Mouse (Mus musculus): ENCODE results near the gene Fabp7. TPM values are rescaled to one million over a fixed set of nuclear protein-coding genes. Genes with fewer than 3 reads are reported as not detected.

The Fabp7 gene
- 1.5 and 1.8 TPM in 2 replicates for polyA plus RNA-seq (2015; fragmentation: Nextera tagmentation; extraction: Ambion mirVana)

- peaks cover 18% of the 10 kb centered on the region; the same call in 1 of the 2 replicates for H3K27me3 ChIP-seq
- WGBS (ENCODE audit: insufficient replicate concordance): 34% methylated on average over 7 of the region's 7 CpGs
- no peak within 1 kb of the TSS for H3K27ac ChIP-seq (replicated peaks)
- no peak within 1 kb of the TSS for H3K4me3 ChIP-seq (replicated peaks)
- H3K36me3 ChIP-seq (replicated peaks): no peaks in the 10 kb centered on the region
- H3K4me1 ChIP-seq (replicated peaks): no peaks in the 10 kb centered on the region
- no peak for ATAC-seq (ENCODE audit: insufficient read depth)
- no peak within 1 kb of the TSS for H3K9ac ChIP-seq
- H3K9me3 ChIP-seq (replicated peaks): no peaks in the 10 kb centered on the region
- no peak within 1 kb of the TSS for H3K4me2 ChIP-seq
Measured at GRCm38 (mm10) chr10:57784876-57785150, at the start of gene Fabp7. Fabp7 (plus strand) TSS chr10:57784881.

GRCm38 (mm10) chr10:57740733-57741132 is 43.9 kb upstream of the Fabp7 start:
- no peak for ATAC-seq (ENCODE audit: insufficient read depth)
- 65% methylated on average over 4 of the region's 4 CpGs for WGBS (ENCODE audit: insufficient replicate concordance)

GRCm38 (mm10) chr10:57741351-57741750 is 43.3 kb upstream of the Fabp7 start:
- no peak overlapping the region for H3K9ac ChIP-seq
- WGBS (ENCODE audit: insufficient replicate concordance): 46% methylated on average over 2 of the region's 2 CpGs
- ATAC-seq (ENCODE audit: insufficient read depth): no peak

More at GRCm38 (mm10) chr10:57740733-57741132, 43.9 kb upstream of the Fabp7 start:
- no peak overlapping the region for H3K9ac ChIP-seq
- no peaks in the 10 kb centered on the region; the same call in 1 of the 2 replicates for H3K4me1 ChIP-seq (replicated peaks)
- H3K4me3 ChIP-seq (replicated peaks): no peak overlapping the region
- no peaks in the 10 kb centered on the region for H3K9me3 ChIP-seq (replicated peaks)
- no peaks in the 10 kb centered on the region for H3K36me3 ChIP-seq (replicated peaks)
- H3K27me3 ChIP-seq: no peaks in the 10 kb centered on the region
- no peak overlapping the region for H3K27ac ChIP-seq (replicated peaks)
- H3K4me2 ChIP-seq: no peak overlapping the region

GRCm38 (mm10) chr10:57743045-57743444 is 41.6 kb upstream of the Fabp7 start:
- H3K9me3 ChIP-seq (replicated peaks): no peaks in the 10 kb centered on the region
- no peak overlapping the region for H3K4me2 ChIP-seq
- no peak overlapping the region for H3K4me3 ChIP-seq (replicated peaks)
- H3K9ac ChIP-seq: no peak overlapping the region
- 62% methylated on average over 7 of the region's 7 CpGs for WGBS (ENCODE audit: insufficient replicate concordance)
- no peaks in the 10 kb centered on the region; the same call in 1 of the 2 replicates for H3K4me1 ChIP-seq (replicated peaks)
- H3K27me3 ChIP-seq: no peaks in the 10 kb centered on the region
- ATAC-seq (ENCODE audit: insufficient read depth): no peak
- no peaks in the 10 kb centered on the region for H3K36me3 ChIP-seq (replicated peaks)
- H3K27ac ChIP-seq (replicated peaks): no peak overlapping the region

More at GRCm38 (mm10) chr10:57741351-57741750, 43.3 kb upstream of the Fabp7 start:
- Histone ChIP-seq H3K27ac (replicated peaks) (no peak overlapping the region), H3K4me3 (replicated peaks) (no peak overlapping the region), H3K4me2 (no peak overlapping the region), H3K36me3 (replicated peaks) (no peaks in the 10 kb centered on the region), H3K4me1 (replicated peaks) (no peaks in the 10 kb centered on the region; the same call in 1 of the 2 replicates), H3K27me3 (no peaks in the 10 kb centered on the region), H3K9me3 (replicated peaks) (no peaks in the 10 kb centered on the region)

- no peak overlapping the region for H3K27ac ChIP-seq (replicated peaks)
- whole genome bisulfite sequencing (ENCODE audit: insufficient replicate concordance): 5% methylated on average over 6 of the region's 6 CpGs
- no peaks in the 10 kb centered on the region for H3K36me3 ChIP-seq (replicated peaks)
- peak overlapping the region; percentile 50 for H3K4me2 ChIP-seq
- no peaks in the 10 kb centered on the region for H3K27me3 ChIP-seq
- no peaks in the 10 kb centered on the region for H3K9me3 ChIP-seq (replicated peaks)
- ATAC-seq (ENCODE audit: insufficient read depth): no peak
- H3K9ac ChIP-seq: no peak overlapping the region
- H3K4me3 ChIP-seq (replicated peaks): peak overlapping the region; percentile 41
- H3K4me1 ChIP-seq (replicated peaks): no peaks in the 10 kb centered on the region; the same call in 1 of the 2 replicates
Measured at GRCm38 (mm10) chr10:57743606-57744016, 41.1 kb upstream of the Fabp7 start.

- H3K36me3 ChIP-seq (replicated peaks): no peaks in the 10 kb centered on the region
- no peak overlapping the region for H3K27ac ChIP-seq (replicated peaks)
- no peak overlapping the region for H3K4me3 ChIP-seq (replicated peaks)
- no peak overlapping the region for H3K9ac ChIP-seq
- 42% methylated on average over 2 of the region's 2 CpGs for WGBS (ENCODE audit: insufficient replicate concordance)
- H3K9me3 ChIP-seq (replicated peaks): no peaks in the 10 kb centered on the region
- no peaks in the 10 kb centered on the region; the same call in 1 of the 2 replicates for H3K4me1 ChIP-seq (replicated peaks)
- no peak for ATAC-seq (ENCODE audit: insufficient read depth)
- no peaks in the 10 kb centered on the region for H3K27me3 ChIP-seq
- no peak overlapping the region for H3K4me2 ChIP-seq
Measured at GRCm38 (mm10) chr10:57744128-57744765, 40.4 kb upstream of the Fabp7 start.

GRCm38 (mm10) chr10:57745452-57745851 is 39.2 kb upstream of the Fabp7 start:
- H3K36me3 ChIP-seq (replicated peaks): no peaks in the 10 kb centered on the region
- no peak for ATAC-seq (ENCODE audit: insufficient read depth)

GRCm38 (mm10) chr10:57747127-57747526 is 37.6 kb upstream of the Fabp7 start:
- no peak for ATAC-seq (ENCODE audit: insufficient read depth)
- H3K4me1 ChIP-seq (replicated peaks): no peaks in the 10 kb centered on the region; the same call in 1 of the 2 replicates
- no peaks in the 10 kb centered on the region for H3K36me3 ChIP-seq (replicated peaks)
- no peaks in the 10 kb centered on the region for H3K27me3 ChIP-seq
- no peaks in the 10 kb centered on the region for H3K9me3 ChIP-seq (replicated peaks)
- H3K4me3 ChIP-seq (replicated peaks): no peak overlapping the region
- no peak overlapping the region for H3K4me2 ChIP-seq
- no peak overlapping the region for H3K9ac ChIP-seq
- no peak overlapping the region for H3K27ac ChIP-seq (replicated peaks)

More at GRCm38 (mm10) chr10:57745452-57745851, 39.2 kb upstream of the Fabp7 start:
- H3K4me3 ChIP-seq (replicated peaks): no peak overlapping the region
- no peak overlapping the region for H3K27ac ChIP-seq (replicated peaks)
- H3K9ac ChIP-seq: no peak overlapping the region
- no peak overlapping the region for H3K4me2 ChIP-seq
- H3K4me1 ChIP-seq (replicated peaks): no peaks in the 10 kb centered on the region; the same call in 1 of the 2 replicates
- no peaks in the 10 kb centered on the region for H3K27me3 ChIP-seq
- H3K9me3 ChIP-seq (replicated peaks): no peaks in the 10 kb centered on the region

- Histone ChIP-seq H3K9ac (no peak overlapping the region), H3K9me3 (replicated peaks) (no peaks in the 10 kb centered on the region), H3K4me1 (replicated peaks) (no peaks in the 10 kb centered on the region), H3K27ac (replicated peaks) (no peak overlapping the region), H3K27me3 (no peaks in the 10 kb centered on the region), H3K36me3 (replicated peaks) (no peaks in the 10 kb centered on the region), H3K4me2 (no peak overlapping the region), H3K4me3 (replicated peaks) (no peak overlapping the region)
- WGBS (ENCODE audit: insufficient replicate concordance): 60% methylated on average over 1 of the region's 1 CpGs
- ATAC-seq (ENCODE audit: insufficient read depth): no peak
Measured at GRCm38 (mm10) chr10:57753343-57753742, 31.3 kb upstream of the Fabp7 start.

GRCm38 (mm10) chr10:57755201-57755736 is 29.4 kb upstream of the Fabp7 start:
- no peak overlapping the region for H3K9ac ChIP-seq
- H3K4me2 ChIP-seq: no peak overlapping the region
- no peaks in the 10 kb centered on the region for H3K27me3 ChIP-seq
- no peak overlapping the region for H3K4me3 ChIP-seq (replicated peaks)
- 66% methylated on average over 2 of the region's 2 CpGs for WGBS (ENCODE audit: insufficient replicate concordance)
- no peak for ATAC-seq (ENCODE audit: insufficient read depth)
- no peaks in the 10 kb centered on the region for H3K9me3 ChIP-seq (replicated peaks)
- H3K27ac ChIP-seq (replicated peaks): no peak overlapping the region
- no peaks in the 10 kb centered on the region for H3K4me1 ChIP-seq (replicated peaks)
- no peaks in the 10 kb centered on the region for H3K36me3 ChIP-seq (replicated peaks)

GRCm38 (mm10) chr10:57758999-57759398 is 25.7 kb upstream of the Fabp7 start:
- no peaks in the 10 kb centered on the region for H3K9me3 ChIP-seq (replicated peaks)
- H3K4me1 ChIP-seq (replicated peaks): no peaks in the 10 kb centered on the region
- no peaks in the 10 kb centered on the region for H3K27me3 ChIP-seq
- ATAC-seq (ENCODE audit: insufficient read depth): no peak
- H3K9ac ChIP-seq: no peak overlapping the region
- H3K4me2 ChIP-seq: no peak overlapping the region
- no peak overlapping the region for H3K4me3 ChIP-seq (replicated peaks)
- 66% methylated on average over 2 of the region's 2 CpGs for WGBS (ENCODE audit: insufficient replicate concordance)
- no peaks in the 10 kb centered on the region for H3K36me3 ChIP-seq (replicated peaks)
- no peak overlapping the region for H3K27ac ChIP-seq (replicated peaks)

GRCm38 (mm10) chr10:57760694-57761093 is 24.0 kb upstream of the Fabp7 start:
- 41% methylated on average over 3 of the region's 3 CpGs for WGBS (ENCODE audit: insufficient replicate concordance)
- H3K36me3 ChIP-seq (replicated peaks): no peaks in the 10 kb centered on the region
- no peaks in the 10 kb centered on the region for H3K27me3 ChIP-seq
- H3K4me1 ChIP-seq (replicated peaks): no peaks in the 10 kb centered on the region
- H3K27ac ChIP-seq (replicated peaks): no peak overlapping the region
- ATAC-seq (ENCODE audit: insufficient read depth): no peak
- H3K4me2 ChIP-seq: no peak overlapping the region
- H3K9me3 ChIP-seq (replicated peaks): no peaks in the 10 kb centered on the region
- H3K9ac ChIP-seq: no peak overlapping the region
- no peak overlapping the region for H3K4me3 ChIP-seq (replicated peaks)

Data from liver, embryonic 15.5 days (tissue).